Comparison of ENCODE assay signal across 21 mouse cellular contexts in the genomic region with DNA sequence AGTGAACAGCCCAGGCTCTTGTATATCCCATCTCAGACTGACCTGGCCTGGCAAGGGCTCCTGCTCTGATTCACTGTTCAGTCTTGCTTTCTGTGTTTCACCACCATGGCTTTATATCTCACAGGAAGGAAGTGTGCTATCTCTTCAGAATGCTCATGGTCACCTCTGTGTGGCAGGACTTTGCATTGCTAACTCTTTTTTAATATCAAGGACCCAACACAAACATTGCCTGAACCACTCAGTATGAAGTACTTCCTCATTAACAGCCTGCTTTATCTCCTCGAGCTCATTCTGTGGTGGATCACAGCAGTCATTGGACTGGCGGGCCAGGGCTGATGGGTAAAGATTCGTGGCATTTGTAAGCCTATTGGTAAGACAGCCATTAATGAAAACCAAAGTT. TPM values are rescaled to one million over a fixed set of nuclear protein-coding genes. Genes with fewer than 3 reads are reported as not detected.
DNase-seq lines count a peak whose midpoint lies in the region; ATAC-seq and TF ChIP-seq lines count a peak whose summit lies in the region.
"Had no signal": no experiment of that assay in that cellular context is flagged by ENCODE, and none has a peak within 500 bp of the region (broad histone marks: within the 10 kb centered on the region; RNA-seq: fewer than 3 reads in every experiment).

No protein-coding gene starts in this region.

- ATAC-seq in heart, embryonic 13.5 days (ENCODE audit: extremely low read depth, insufficient number of reproducible peaks, low FRiP score, low TSS enrichment) = no peak
- ATAC-seq in megakaryocyte progenitor cell, adult 5-6 weeks (replicated peaks; ENCODE audit: poor library complexity) = peak; percentile 41
- no peak for ATAC-seq in midbrain, embryonic 16.5 days
- ATAC-seq: forebrain, embryonic 14.5 days; intestine, postnatal 0 days had no signal

- no peak overlapping the region for H3K9ac ChIP-seq in heart, embryonic 13.5 days
- no peak overlapping the region; the same call in 1 of the 2 replicates for H3K9ac ChIP-seq in MEL (ENCODE audit: control insufficient read depth, low read depth, low read length, poor library complexity, severe bottlenecking)
- no peak overlapping the region for H3K9ac ChIP-seq in midbrain, embryonic 16.5 days (ENCODE audit: low read depth, low read length)
- H3K9ac ChIP-seq: embryonic facial prominence, embryonic 15.5 days; hindbrain, embryonic 12.5 days had no signal

- intact Hi-C loops in heart, postnatal 10 days (cut with DNase I) = no loop called here

- H3K9me3 ChIP-seq in heart, embryonic 13.5 days = no peaks in the 10 kb centered on the region
- no peaks in the 10 kb centered on the region for H3K9me3 ChIP-seq in MEL (replicated peaks; ENCODE audit: insufficient read depth, low read length)
- H3K9me3 ChIP-seq in midbrain, embryonic 16.5 days (replicated peaks; ENCODE audit: control insufficient read depth, low read length, poor library complexity, severe bottlenecking) = no peaks in the 10 kb centered on the region
- H3K9me3 ChIP-seq: embryonic facial prominence, embryonic 15.5 days; hindbrain, embryonic 12.5 days; limb, embryonic 10.5 days had no signal

- no peak for TF ChIP-seq CTCF in MEL (IDR thresholded peaks at IDR 0.05 in 2 of 3, conservative IDR thresholded peaks at IDR 0.05 in 1 of 3; ENCODE audit: control insufficient read depth in 1 of 3, insufficient read depth in 1 of 3, low read depth in 2 of 3, low read length in 3 of 3, poor library complexity in 1 of 3, severe bottlenecking in 1 of 3)

- H3K36me3 ChIP-seq in heart, embryonic 13.5 days = peaks cover 16% of the 10 kb centered on the region
- H3K36me3 ChIP-seq in MEL (ENCODE audit: control insufficient read depth in 1 of 2, insufficient read depth in 2 of 2, low read length in 2 of 2) = peaks cover 1 to 37% of the 10 kb centered on the region in 2 experiments
- no peaks in the 10 kb centered on the region for H3K36me3 ChIP-seq in midbrain, embryonic 16.5 days (ENCODE audit: control insufficient read depth, insufficient read depth, low read length)

- H3K27ac ChIP-seq in heart, embryonic 13.5 days (replicated peaks) = peak overlapping the region; percentile 16; the same call in 1 of the 2 replicates
- peak overlapping the region; percentile 87 for H3K27ac ChIP-seq in MEL (ENCODE audit: control insufficient read depth, low read depth, low read length)
- H3K27ac ChIP-seq in midbrain, embryonic 16.5 days (ENCODE audit: low read length) = no peak overlapping the region
- H3K27ac ChIP-seq: embryonic facial prominence, embryonic 15.5 days; hindbrain, embryonic 12.5 days; layer of hippocampus, adult 2 months; limb, embryonic 10.5 days had no signal

- no peak for DNase-seq in heart, postnatal 10 days
- peak; percentile 89 for DNase-seq in 416B (ENCODE audit: low read depth)
- peak; percentile 92 for DNase-seq in MEL (ENCODE audit: low read depth, low spot score)
- DNase-seq in thymus, adult 18-20 months = no peak
- DNase-seq: cerebellum, adult 8-10 months; cerebellum, postnatal 36 days; gastrocnemius, postnatal 14 days; kidney, postnatal 25 days; liver; lung, postnatal 14 days; thymus, postnatal 14 days had no signal

- peaks cover 63% of the 10 kb centered on the region for H3K4me1 ChIP-seq in heart, embryonic 13.5 days
- H3K4me1 ChIP-seq in MEL (ENCODE audit: control insufficient read depth in 1 of 2, insufficient read depth in 2 of 2, low read length in 2 of 2) = peaks cover 26 to 43% of the 10 kb centered on the region in 2 experiments
- H3K4me1 ChIP-seq in midbrain, embryonic 16.5 days (ENCODE audit: control insufficient read depth, insufficient read depth, low read length) = peaks cover 11% of the 10 kb centered on the region

- no peak overlapping the region for H3K4me3 ChIP-seq in heart, embryonic 13.5 days
- H3K4me3 ChIP-seq in MEL (ENCODE audit: control insufficient read depth in 1 of 2, insufficient read depth in 1 of 2, low read depth in 2 of 2, low read length in 2 of 2) = no peak overlapping the region
- H3K4me3 ChIP-seq in midbrain, embryonic 16.5 days (ENCODE audit: low read depth, low read length) = no peak overlapping the region
- H3K4me3 ChIP-seq: embryonic facial prominence, embryonic 15.5 days; hindbrain, embryonic 12.5 days; layer of hippocampus, adult 2 months; limb, embryonic 10.5 days had no signal

- TF ChIP-seq RAD21 in MEL (IDR thresholded peaks at IDR 0.05; ENCODE audit: low read depth, low read length) = no peak

- 28% methylated on average over 3 of the region's 3 CpGs for WGBS in heart, embryonic 13.5 days
- WGBS in midbrain, embryonic 16.5 days = 93% methylated on average over 3 of the region's 3 CpGs

- no peaks in the 10 kb centered on the region for H3K27me3 ChIP-seq in heart, embryonic 13.5 days (replicated peaks)
- no peaks in the 10 kb centered on the region for H3K27me3 ChIP-seq in MEL (ENCODE audit: control insufficient read depth in 1 of 2, insufficient read depth in 2 of 2, low read length in 2 of 2)
- no peaks in the 10 kb centered on the region for H3K27me3 ChIP-seq in midbrain, embryonic 16.5 days (ENCODE audit: control insufficient read depth, insufficient read depth, low read depth, low read length)
- H3K27me3 ChIP-seq: embryonic facial prominence, embryonic 15.5 days; hindbrain, embryonic 12.5 days had no signal

- peak; percentile 73 to 82 for TF ChIP-seq EP300 in MEL (IDR thresholded peaks at IDR 0.05; ENCODE audit: low read depth in 1 of 2, low read length in 2 of 2)

- 0 out of 4 replicates have a peak, but pooled peaks of 1 of the 2 experiments have one; percentile 19 for TF ChIP-seq POLR2A in MEL (IDR thresholded peaks at IDR 0.05; ENCODE audit: control insufficient read depth in 1 of 2, insufficient read depth in 1 of 2, low read depth in 1 of 2, low read length in 2 of 2, poor library complexity in 1 of 2)

- H3K4me2 ChIP-seq in heart, embryonic 13.5 days = no peak overlapping the region
- no peak overlapping the region for H3K4me2 ChIP-seq in midbrain, embryonic 16.5 days (ENCODE audit: low read length)
- H3K4me2 ChIP-seq: embryonic facial prominence, embryonic 15.5 days; hindbrain, embryonic 12.5 days; midbrain, embryonic 11.5 days had no signal

- H3K79me2 ChIP-seq in MEL (ENCODE audit: control insufficient read depth, insufficient read depth, low read length, poor library complexity) = peaks cover 67% of the 10 kb centered on the region

TF ChIP-seq in MEL, 35 proteins besides CTCF, POLR2A, EP300 and RAD21 (continues in another document):
- no peak for TF ChIP-seq POLR2AphosphoS2 (IDR thresholded peaks at IDR 0.05; ENCODE audit: low read length)
- peak; percentile 52; the same call in 1 of the 2 replicates for TF ChIP-seq SIN3A (IDR thresholded peaks at IDR 0.05; ENCODE audit: low read length)
- TF ChIP-seq ELF1 (IDR thresholded peaks at IDR 0.05; ENCODE audit: low read depth, low read length) = 0 out of 2 replicates have a peak, but pooled peaks have one; percentile 56
- no peak for TF ChIP-seq ZNF384 (IDR thresholded peaks at IDR 0.05; ENCODE audit: low read depth, low read length)
- TF ChIP-seq RCOR1 (IDR thresholded peaks at IDR 0.05; ENCODE audit: low read depth, low read length) = peak; percentile 88
- no peak for TF ChIP-seq SMC3 (IDR thresholded peaks at IDR 0.05; ENCODE audit: low read depth, low read length)
- TF ChIP-seq ETS1 (IDR thresholded peaks at IDR 0.05; ENCODE audit: low read depth, low read length) = peak; percentile 70; the same call in 1 of the 2 replicates
- peak; percentile 45; the same call in 1 of the 2 replicates for TF ChIP-seq MAX (IDR thresholded peaks at IDR 0.05; ENCODE audit: low read length)
- TF ChIP-seq POLR2AphosphoS5 (IDR thresholded peaks at IDR 0.05; ENCODE audit: borderline replicate concordance, low read depth, low read length) = no peak

RNA-seq across cellular contexts. Expression of gene 2810004N23Rik, which starts 3.7 kb away (rescaled TPM):
- 47.8 and 52.9 TPM in 2 replicates for polyA plus RNA-seq in heart, embryonic 13.5 days (2015; fragmentation: Nextera tagmentation; extraction: Ambion mirVana)
- 10 to 100 TPM; 40.6 to 43.8 TPM for total RNA-seq in heart, postnatal 10 days (2021)
- 57.5 and 64.0 TPM in 2 replicates for total RNA-seq in MEL (2012; rRNA removed)
- polyA plus RNA-seq in MEL (2012; ENCODE audit: insufficient read depth in 1 of 2, insufficient read length in 2 of 2, low read depth in 1 of 2, low replicate concordance in 2 of 2, missing spikeins in 1 of 2) = 10 to 100 TPM; 54.8 to 68.9 TPM
- total RNA-seq in megakaryocyte progenitor cell, adult 5-6 weeks (2015) = 29.7 and 35.7 TPM in 2 replicates
- 68.5 and 72.1 TPM in 2 replicates for total RNA-seq in megakaryocyte progenitor cell, adult 5-6 weeks (2017)
- 25.5 and 27.3 TPM in 2 replicates for polyA plus RNA-seq in midbrain, embryonic 16.5 days (2015; fragmentation: Nextera tagmentation; extraction: Ambion mirVana)

RNA-seq across cellular contexts. Expression of gene Gnpat, which starts 3.8 kb away (rescaled TPM):
- polyA plus RNA-seq in heart, embryonic 13.5 days (2015; fragmentation: Nextera tagmentation; extraction: Ambion mirVana) = 94.8 and 101 TPM in 2 replicates
- total RNA-seq in heart, postnatal 10 days (2021) = 100 to 1,000 TPM; 128 to 129 TPM
- 74.3 and 86.8 TPM in 2 replicates for total RNA-seq in MEL (2012; rRNA removed)
- polyA plus RNA-seq in MEL (2012; ENCODE audit: insufficient read depth in 1 of 2, insufficient read length in 2 of 2, low read depth in 1 of 2, low replicate concordance in 2 of 2, missing spikeins in 1 of 2) = 100 to 1,000 TPM; 117 to 637 TPM
- total RNA-seq in megakaryocyte progenitor cell, adult 5-6 weeks (2015) = 108 and 116 TPM in 2 replicates
- total RNA-seq in megakaryocyte progenitor cell, adult 5-6 weeks (2017) = 103 and 104 TPM in 2 replicates
- 70.7 and 74.1 TPM in 2 replicates for polyA plus RNA-seq in midbrain, embryonic 16.5 days (2015; fragmentation: Nextera tagmentation; extraction: Ambion mirVana)

RNA-seq across cellular contexts. Expression of gene Exoc8, which starts 30.8 kb away (rescaled TPM):
- polyA plus RNA-seq in heart, embryonic 13.5 days (2015; fragmentation: Nextera tagmentation; extraction: Ambion mirVana) = 5.9 and 6.2 TPM in 2 replicates
- 10 to 100 TPM; 19.5 to 20.5 TPM for total RNA-seq in heart, postnatal 10 days (2021)
- total RNA-seq in MEL (2012; rRNA removed) = 14.4 and 16.9 TPM in 2 replicates
- polyA plus RNA-seq in MEL (2012; ENCODE audit: insufficient read depth in 1 of 2, insufficient read length in 2 of 2, low read depth in 1 of 2, low replicate concordance in 2 of 2, missing spikeins in 1 of 2) = 1 to 10 TPM in 1 of 2 experiments, not detected in 1; 9.5 TPM
- 7.9 and 8.7 TPM in 2 replicates for total RNA-seq in megakaryocyte progenitor cell, adult 5-6 weeks (2015)
- 12.8 and 17.7 TPM in 2 replicates for total RNA-seq in megakaryocyte progenitor cell, adult 5-6 weeks (2017)
- polyA plus RNA-seq in midbrain, embryonic 16.5 days (2015; fragmentation: Nextera tagmentation; extraction: Ambion mirVana) = 14.1 and 15.3 TPM in 2 replicates

RNA-seq across cellular contexts. Expression of gene Sprtn, which starts 31.0 kb away (rescaled TPM):
- polyA plus RNA-seq in heart, embryonic 13.5 days (2015; fragmentation: Nextera tagmentation; extraction: Ambion mirVana) = 6.8 and 7.1 TPM in 2 replicates
- 10 to 100 TPM; 16.0 to 18.9 TPM for total RNA-seq in heart, postnatal 10 days (2021)
- total RNA-seq in MEL (2012; rRNA removed) = 23.2 and 27.2 TPM in 2 replicates
- polyA plus RNA-seq in MEL (2012; ENCODE audit: insufficient read depth in 1 of 2, insufficient read length in 2 of 2, low read depth in 1 of 2, low replicate concordance in 2 of 2, missing spikeins in 1 of 2) = 10 to 100 TPM in 1 of 2 experiments, not detected in 1; 31.8 TPM
- 15.7 and 19.1 TPM in 2 replicates for total RNA-seq in megakaryocyte progenitor cell, adult 5-6 weeks (2015)
- total RNA-seq in megakaryocyte progenitor cell, adult 5-6 weeks (2017) = 19.6 and 25.5 TPM in 2 replicates
- polyA plus RNA-seq in midbrain, embryonic 16.5 days (2015; fragmentation: Nextera tagmentation; extraction: Ambion mirVana) = 9.0 and 9.4 TPM in 2 replicates

Comparison
In these comparisons a context has a peak if more than half of its experiments do, and no peak if none do; other contexts are left out.
1. DNase-seq: peak in 416B (single experiment) and MEL (single experiment); none in heart, postnatal 10 days (0 of 2) and thymus, adult 18-20 months (0 of 2).